Mouse (Mus musculus) cerebellum, postnatal 10 days (tissue): ENCODE data around the gene Ccdc70.
A peak's percentile ranks its signal among the peaks of the same experiment; 100 is the strongest.
"Not testable (repeated sequence)": the region's sequence is repeated elsewhere in the genome, so short reads cannot be mapped to it uniquely, and the experiment has no call there.

Source experiments
- DNase-seq, 2 experiments: peaks; one replicate each; pipeline ENCODE4 v3.0.0; 2021; ENCODE audit warnings: mixed read lengths in 2 of 2

Gene Ccdc70

DNA sequence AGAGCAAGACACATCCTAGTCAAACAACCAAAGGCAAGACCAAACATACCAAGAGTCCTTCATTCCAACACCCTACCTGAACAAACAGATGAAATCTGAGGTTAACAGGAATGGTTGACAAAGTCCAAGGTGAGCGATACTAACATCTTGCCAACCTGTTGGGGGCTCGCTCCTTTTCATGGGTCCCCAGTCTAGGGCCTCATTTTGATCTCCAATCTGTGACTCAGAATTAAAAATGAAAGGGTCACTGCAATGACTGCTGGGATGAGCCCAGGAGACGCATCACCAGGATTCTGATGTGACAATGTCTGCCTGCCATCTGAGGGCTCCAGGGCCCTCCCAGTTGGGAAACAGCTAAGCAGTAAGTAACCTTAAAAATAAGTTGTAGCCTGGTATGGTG lies at the start of gene Ccdc70:
Gene Ccdc70, plus strand, starts transcription at position 301 of the 400 bp plus-strand sequence.
- DNase-seq = no peak

DNA sequence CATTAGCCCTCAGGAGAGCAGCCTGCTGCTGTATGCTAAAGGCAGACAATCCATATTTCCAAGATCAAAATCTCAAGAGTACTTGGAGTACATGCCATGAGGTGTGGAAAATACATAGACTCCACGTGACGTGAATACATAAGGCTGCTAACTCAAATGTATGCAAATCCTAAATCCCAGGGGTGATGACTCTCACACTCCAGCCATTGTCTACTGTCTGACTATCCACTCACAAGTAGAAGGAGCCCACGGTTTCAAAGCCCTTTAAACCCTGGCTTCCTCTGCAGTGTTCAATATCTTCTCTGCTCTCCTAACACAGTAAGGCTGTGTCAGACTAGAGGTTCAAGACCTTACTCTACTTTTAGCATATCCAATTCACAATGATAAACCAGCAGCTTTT lies 38.8 kb upstream of the Ccdc70 start:
- DNase-seq = not testable (repeated sequence)

GRCm38 (mm10) chr8:21932610-21933009 lies 37.0 kb upstream of the Ccdc70 start, which contains the start of gene Defb15:
Defb15 (minus strand) TSS chr8:21932710.
- DNase-seq = no peak

DNA sequence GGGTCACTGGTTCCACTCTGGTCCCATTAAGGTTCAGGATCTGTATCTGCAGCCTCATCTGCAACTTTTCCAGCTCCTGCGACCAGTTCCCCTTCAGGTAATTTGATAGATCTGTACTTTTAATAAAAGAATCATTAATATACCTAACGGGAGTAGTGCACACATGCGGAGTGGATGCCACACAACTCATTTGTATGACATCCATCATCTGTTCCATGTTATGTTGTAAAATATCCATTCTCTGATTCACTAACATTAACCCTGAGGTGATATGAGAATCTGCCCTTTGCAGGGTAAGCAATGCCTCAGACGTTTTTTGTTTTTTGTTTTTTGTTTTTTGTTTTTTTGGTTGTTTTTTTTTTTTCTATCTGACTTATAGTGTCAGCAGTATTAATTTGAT lies 31.5 kb upstream of the Ccdc70 start, which contains the start of gene Defb35:
Gene Defb35, plus strand, starts transcription at position 301 of the 400 bp plus-strand sequence.
- not testable (repeated sequence) for DNase-seq

DNA sequence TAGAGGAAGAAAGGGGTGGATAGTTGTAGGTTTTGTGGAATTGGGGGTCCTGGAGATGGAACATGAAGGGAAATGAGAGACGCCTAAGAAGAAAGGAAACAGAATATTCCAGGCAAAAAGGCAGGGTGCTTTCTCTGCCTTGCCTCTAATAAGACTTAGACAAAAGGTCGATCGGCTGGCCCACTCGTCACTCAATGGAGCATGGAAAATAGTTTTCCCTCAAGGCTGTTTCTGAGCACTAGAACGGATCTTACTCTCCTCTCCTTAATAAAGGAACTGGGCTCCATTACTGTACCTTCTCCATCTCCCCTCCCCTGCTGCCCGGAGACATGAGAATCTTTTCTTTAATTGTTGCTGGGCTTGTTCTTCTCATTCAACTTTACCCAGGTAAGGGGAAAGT lies 23.1 kb upstream of the Ccdc70 start, which contains the start of gene Defb13:
Gene Defb13, plus strand, starts transcription at position 301 of the 400 bp plus-strand sequence.
- no peak for DNase-seq

DNA sequence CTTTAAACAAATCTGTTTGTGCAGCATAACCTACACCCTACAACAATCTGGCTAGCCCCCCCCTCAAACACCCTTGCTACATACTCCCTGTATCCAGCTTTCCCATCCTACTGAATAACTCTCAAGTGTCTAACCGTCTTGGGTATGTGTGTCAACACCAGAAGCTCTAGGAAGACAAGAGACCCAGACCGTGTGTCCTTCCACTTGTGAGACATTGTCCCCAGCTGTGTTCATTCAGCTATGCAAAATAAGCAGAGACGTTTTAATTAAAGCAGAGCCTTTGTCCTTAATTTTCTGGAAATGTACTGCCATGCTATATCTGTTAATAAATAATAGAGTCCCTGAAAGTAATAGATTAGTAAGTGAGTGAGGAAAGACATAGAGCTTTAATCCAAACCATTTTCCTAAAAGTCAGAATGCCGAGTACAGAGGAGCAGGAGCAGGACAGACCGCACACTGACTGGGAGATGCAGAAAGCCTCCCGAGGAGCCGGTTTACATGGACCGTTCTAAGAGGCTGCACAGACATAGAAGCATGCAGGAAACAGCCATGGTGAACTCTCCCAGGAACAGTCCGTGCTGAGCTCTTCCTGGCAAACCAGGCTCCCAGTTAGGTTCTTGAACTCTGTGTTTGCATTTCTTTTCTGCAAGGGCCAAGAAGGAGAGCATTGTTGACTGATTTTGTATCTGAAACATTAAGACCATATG lies 22.1 kb upstream of the Ccdc70 start:
- DNase-seq = peak; percentile 32 to 34

- DNase-seq = peak; percentile 69 to 77
Measured at GRCm38 (mm10) chr8:21955321-21955720, 14.3 kb upstream of the Ccdc70 start.

GRCm38 (mm10) chr8:21956336-21956735 lies 13.2 kb upstream of the Ccdc70 start:
- peak in 1 of 2 experiments; percentile 7 for DNase-seq

DNA sequence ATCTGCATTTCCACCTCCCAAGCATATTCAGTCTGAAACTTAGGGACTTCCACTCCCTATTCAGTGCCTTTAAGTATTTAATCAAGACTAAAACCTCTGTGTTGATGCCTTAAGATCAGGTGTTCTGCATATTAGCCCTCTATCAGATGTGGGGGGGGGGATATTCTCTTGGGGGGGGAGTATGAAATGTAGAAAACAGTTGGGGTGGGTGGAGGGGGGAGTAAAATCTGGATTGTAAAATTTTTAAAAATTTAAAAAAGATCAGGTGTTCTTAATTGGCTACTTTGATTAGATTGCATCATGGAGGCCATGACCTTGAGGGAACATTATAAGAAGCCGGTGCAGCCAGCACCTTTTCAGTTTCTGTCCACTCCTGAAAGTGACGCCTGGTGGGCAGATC lies 11.2 kb upstream of the Ccdc70 start, which contains the start of gene Fam90a1a:
Gene Fam90a1a, plus strand, starts transcription at position 301 of the 400 bp plus-strand sequence.
- no peak for DNase-seq

- DNase-seq = no peak
Measured at GRCm38 (mm10) chr8:21966646-21967045, 2.9 kb upstream of the Ccdc70 start.

DNA sequence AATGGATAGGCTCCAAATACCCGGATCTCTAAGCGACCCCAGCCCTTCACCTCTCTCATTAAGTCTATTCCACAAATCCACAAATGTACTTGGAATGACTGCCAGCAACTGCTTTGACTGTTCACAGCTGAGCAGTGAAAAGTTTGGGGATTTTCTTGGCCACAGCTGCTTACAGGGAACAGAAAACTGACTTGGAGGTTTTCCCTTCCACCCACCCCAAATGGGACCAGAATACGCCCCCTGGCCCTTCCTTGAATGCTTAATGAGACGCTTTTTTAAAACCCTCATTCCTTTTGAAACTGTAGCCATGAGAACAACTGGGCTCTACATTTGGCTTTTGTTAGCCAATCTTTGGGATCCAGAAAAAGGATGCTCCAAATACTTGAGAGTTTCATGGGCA lies 8.6 kb downstream of the Ccdc70 start:
- DNase-seq = peak in 1 of 2 experiments; percentile 28

DNA sequence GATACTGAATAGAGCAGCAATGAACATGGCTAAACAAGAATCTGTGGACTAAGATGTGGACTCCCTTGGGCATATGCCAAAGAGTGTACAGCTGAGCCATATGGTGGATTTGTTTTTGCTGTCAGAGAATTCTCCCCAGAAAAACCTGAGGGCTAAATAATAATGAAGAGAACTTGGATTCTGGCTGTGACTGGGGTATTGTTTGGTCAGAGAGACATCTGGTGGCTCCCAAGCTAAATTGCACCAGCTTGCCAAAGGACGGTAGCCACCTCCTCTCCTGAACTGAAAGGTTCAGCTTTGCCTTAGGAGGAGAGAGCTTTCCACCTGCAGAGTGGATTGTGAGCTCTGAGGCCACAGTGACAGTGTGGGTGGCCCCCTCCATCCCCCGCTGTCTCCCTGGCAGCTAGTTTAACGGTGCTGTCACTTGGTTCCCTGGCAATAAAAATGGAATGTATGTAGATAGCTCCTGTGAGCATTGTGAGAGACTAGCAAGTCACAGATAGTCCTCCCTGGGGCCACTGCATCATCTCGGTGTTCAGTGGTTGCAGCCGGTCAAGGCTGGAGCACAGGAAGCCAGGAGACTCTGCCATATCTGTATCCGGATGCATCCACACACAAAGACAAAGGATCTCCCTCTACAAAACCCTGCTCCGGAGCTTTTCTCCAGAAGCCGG lies 12.2 kb downstream of the Ccdc70 start:
- DNase-seq = peak; percentile 50 to 54

- peak; percentile 75 to 78 for DNase-seq
Measured at GRCm38 (mm10) chr8:21992184-21992583, 22.6 kb downstream of the Ccdc70 start.

- no peak for DNase-seq
Measured at GRCm38 (mm10) chr8:21995181-21995580, 25.6 kb downstream of the Ccdc70 start.

DNA sequence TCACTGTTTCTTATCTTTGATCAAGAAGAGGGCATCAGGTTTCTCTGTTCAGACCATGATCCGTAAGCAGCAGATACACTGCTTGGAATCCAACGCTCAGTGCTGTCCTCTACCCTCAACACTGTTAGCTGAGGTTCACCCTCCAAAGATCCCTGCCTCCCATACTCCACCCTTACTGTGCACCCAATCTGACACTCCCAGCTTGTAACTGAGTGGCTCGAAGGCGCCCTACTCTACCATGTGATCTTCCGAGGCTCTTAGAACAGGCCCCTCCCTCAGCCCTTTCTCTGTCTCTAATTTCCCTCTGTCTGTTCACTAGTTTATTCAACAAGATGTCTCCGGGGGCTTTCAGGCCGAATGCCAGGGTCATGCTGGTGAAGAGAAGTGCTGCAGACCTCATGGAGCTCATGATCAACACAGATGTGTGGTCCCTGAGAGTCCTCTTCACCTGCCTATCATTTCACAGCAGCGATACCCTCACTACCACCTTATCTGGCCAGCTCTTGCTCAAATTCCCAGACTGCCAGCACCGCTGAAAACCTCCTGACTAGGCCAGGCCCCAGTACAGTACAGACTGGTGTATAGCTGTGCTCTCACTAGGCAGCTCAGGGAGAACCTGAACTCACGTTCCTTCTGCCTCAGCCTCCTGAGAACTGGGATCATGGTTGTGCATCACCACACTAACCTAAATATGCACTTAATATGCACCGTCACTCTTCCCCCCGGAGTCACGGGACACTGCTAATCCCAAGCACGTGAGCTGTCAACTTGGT lies 35.4 kb downstream of the Ccdc70 start:
- DNase-seq = no peak

GRCm38 (mm10) chr8:22006423-22006822 lies 36.8 kb downstream of the Ccdc70 start:
- DNase-seq = no peak

GRCm38 (mm10) chr8:22009403-22009802 lies 39.8 kb downstream of the Ccdc70 start:
- DNase-seq = peak; percentile 24 to 27

DNA sequence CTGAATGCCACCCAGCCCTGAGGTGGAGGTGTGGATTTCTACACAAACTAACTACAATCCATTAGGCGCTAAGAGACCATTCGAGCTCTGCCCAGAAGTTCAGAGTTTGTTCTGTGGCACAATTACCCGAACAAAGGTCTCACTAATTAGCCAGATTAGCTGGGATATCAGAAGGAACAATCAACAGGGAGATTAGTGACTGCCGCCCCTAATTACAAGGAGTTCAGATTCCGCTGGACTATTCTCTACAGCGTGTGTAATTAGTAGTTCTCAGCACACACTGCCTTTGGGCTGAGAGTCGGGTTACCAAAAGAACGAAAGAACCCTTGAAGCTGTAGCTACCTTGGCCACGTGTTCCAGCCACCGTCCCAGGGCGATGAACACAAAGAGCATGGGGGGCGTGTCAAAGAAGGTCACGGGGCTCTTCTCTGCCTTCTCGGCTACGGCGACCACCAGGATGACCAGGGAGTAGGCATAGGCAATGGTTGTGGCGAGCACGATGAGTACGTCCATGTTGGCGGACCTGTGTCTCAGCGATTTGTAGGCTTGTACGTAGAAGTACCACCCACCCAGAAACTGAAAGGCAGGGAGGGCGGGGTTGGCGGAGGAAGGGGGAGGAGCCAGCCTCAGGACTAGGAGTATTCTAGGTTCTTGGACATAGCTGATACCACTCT lies 43.6 kb downstream of the Ccdc70 start:
- no peak for DNase-seq

GRCm38 (mm10) chr8:22017731-22018130 lies 48.2 kb downstream of the Ccdc70 start:
- DNase-seq = no peak

- DNase-seq = no peak
Measured at GRCm38 (mm10) chr8:22019498-22019897, 49.9 kb downstream of the Ccdc70 start.

GRCm38 (mm10) chr8:22022244-22022643 lies 52.7 kb downstream of the Ccdc70 start:
- DNase-seq = peak; percentile 36 to 40
